Mouse (Mus musculus): Measurements from ENCODE around the gene B3gnt8. TPM values are rescaled to one million over a fixed set of nuclear protein-coding genes. Genes with fewer than 3 reads are reported as not detected.
A peak's percentile ranks its signal among the peaks of the same experiment; 100 is the strongest.

B3gnt8 gene
- polyA plus RNA-seq, 1 experiment from 2014 or later = 10.5 TPM

DNA sequence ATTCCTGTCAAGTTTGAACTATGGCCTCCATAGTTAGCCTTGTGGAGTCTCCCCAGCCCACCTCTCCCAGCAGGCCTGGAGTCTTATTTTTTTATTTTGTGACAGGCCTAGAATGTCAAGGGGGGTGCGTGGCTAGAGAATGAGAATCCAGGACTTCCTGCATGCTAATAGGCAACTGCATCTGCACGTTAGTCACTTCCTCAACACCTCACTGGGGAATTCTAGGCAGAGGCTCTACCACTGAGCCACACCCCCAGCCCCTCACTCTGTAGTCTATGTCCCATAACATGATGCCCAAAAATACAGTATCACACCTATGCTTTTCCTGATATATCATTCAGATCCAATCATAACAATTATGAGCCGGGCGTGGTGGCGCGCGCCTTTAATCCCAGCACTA lies 50.6 kb downstream of the B3gnt8 start:
- Histone ChIP-seq H3K4me3 (ENCODE audit: low read length) (no peak overlapping the region), H3K4me2 (ENCODE audit: low read depth, low read length) (no peak overlapping the region), H3K9me3 (ENCODE audit: control insufficient read depth, low read length) (no peaks in the 10 kb centered on the region), H3K4me1 (replicated peaks; ENCODE audit: control insufficient read depth, insufficient read depth, low read length) (peaks cover 22% of the 10 kb centered on the region), H3K27ac (ENCODE audit: low read length) (peak overlapping the region; percentile 36), H3K9ac (ENCODE audit: low read length) (no peak overlapping the region), H3K27me3 (ENCODE audit: control insufficient read depth, insufficient read depth, low read depth, low read length) (peaks cover 21% of the 10 kb centered on the region), H3K36me3 (ENCODE audit: control insufficient read depth, insufficient read depth, low read length) (no peaks in the 10 kb centered on the region)
- ATAC-seq (ENCODE audit: low read depth) = no peak
- 88% methylated on average over 7 of the region's 7 CpGs for WGBS

DNA sequence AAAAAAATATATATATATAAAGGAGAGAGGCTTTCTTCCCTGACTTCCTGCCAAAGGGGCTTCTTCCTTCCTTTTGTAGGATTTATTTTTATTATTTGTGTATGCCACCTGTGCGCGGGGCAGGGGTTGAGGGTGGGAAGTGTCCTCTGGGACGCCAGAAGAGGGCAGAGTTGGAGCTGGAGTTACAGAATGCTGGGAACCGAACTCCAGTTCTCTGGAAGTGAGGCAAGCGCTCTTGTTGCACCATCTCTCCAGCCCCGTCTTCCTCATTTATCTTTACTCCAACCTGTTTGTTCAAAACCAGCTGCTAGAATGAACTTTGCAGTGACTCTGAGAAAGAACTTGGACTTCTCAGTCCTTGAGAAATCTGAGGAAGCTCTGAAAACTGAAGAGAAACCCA lies 53.5 kb downstream of the B3gnt8 start:
- peak overlapping the region; percentile 23 for H3K9ac ChIP-seq (ENCODE audit: low read length)
- WGBS = 3% methylated on average over 6 of the region's 6 CpGs

DNA sequence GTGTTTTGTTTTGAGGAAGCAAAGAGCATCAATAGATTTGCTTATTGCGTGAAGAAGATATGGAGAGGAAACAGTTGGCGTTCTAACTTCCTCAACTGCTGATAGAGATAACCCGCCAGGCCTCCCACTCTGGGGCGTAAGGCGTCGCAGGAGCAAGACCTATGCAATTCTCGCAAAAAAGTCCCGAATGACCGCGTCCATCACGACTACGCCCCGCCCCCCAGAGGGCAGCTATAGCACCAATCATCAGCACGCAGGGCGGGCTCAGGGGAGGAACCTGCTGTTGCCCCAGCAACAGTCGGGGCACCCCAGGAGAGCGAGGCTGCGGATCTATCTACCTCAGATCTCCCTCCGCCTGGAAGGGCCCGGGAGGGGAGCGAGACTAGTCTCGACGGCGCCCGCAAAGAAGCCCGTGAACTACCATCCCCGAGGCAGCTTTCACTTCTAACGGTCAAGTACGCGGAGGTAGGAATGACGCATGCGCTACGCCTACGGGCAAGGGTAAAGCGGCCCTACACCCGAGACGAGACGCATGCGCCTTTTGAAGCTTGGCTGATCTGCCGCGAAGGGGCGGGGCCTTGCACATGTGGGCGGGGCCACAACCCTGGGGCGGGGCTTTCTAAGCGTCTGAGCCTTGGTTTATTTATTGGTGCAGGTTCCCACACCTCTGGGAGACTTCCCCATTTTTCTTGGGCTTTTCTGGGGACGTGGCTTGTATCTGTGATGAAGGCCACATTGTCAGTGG lies 54.2 kb downstream of the B3gnt8 start, which contains the start of gene B9d2:
B9d2 (plus strand) TSS at position 267 of the 745 bp plus-strand sequence.
- Histone ChIP-seq H3K36me3 (ENCODE audit: control insufficient read depth, insufficient read depth, low read length) (no peaks in the 10 kb centered on the region), H3K9ac (ENCODE audit: low read length) (peak within 1 kb of the TSS; percentile 69), H3K4me3 (ENCODE audit: low read length) (peak within 1 kb of the TSS; percentile 69), H3K27ac (ENCODE audit: low read length) (peak within 1 kb of the TSS; percentile 91), H3K9me3 (ENCODE audit: control insufficient read depth, low read length) (no peaks in the 10 kb centered on the region), H3K4me1 (replicated peaks; ENCODE audit: control insufficient read depth, insufficient read depth, low read length) (peaks cover 20% of the 10 kb centered on the region), H3K27me3 (ENCODE audit: control insufficient read depth, insufficient read depth, low read depth, low read length) (no peaks in the 10 kb centered on the region), H3K4me2 (ENCODE audit: low read depth, low read length) (peak within 1 kb of the TSS; percentile 57)
- under 1% methylated on average over 46 of the region's 46 CpGs for WGBS
- ATAC-seq (ENCODE audit: low read depth) = peak; percentile 96

More for the DNA sequence above, 53.5 kb downstream of the B3gnt8 start:
- Histone ChIP-seq H3K4me3 (ENCODE audit: low read length) (peak overlapping the region; percentile 69), H3K9me3 (ENCODE audit: control insufficient read depth, low read length) (no peaks in the 10 kb centered on the region), H3K36me3 (ENCODE audit: control insufficient read depth, insufficient read depth, low read length) (no peaks in the 10 kb centered on the region), H3K4me2 (ENCODE audit: low read depth, low read length) (peak overlapping the region; percentile 57), H3K4me1 (replicated peaks; ENCODE audit: control insufficient read depth, insufficient read depth, low read length) (peaks cover 21% of the 10 kb centered on the region), H3K27me3 (ENCODE audit: control insufficient read depth, insufficient read depth, low read depth, low read length) (peaks cover 4% of the 10 kb centered on the region), H3K27ac (ENCODE audit: low read length) (peak overlapping the region; percentile 55; the same call in 1 of the 2 replicates)
- ATAC-seq (ENCODE audit: low read depth) = no peak

DNA sequence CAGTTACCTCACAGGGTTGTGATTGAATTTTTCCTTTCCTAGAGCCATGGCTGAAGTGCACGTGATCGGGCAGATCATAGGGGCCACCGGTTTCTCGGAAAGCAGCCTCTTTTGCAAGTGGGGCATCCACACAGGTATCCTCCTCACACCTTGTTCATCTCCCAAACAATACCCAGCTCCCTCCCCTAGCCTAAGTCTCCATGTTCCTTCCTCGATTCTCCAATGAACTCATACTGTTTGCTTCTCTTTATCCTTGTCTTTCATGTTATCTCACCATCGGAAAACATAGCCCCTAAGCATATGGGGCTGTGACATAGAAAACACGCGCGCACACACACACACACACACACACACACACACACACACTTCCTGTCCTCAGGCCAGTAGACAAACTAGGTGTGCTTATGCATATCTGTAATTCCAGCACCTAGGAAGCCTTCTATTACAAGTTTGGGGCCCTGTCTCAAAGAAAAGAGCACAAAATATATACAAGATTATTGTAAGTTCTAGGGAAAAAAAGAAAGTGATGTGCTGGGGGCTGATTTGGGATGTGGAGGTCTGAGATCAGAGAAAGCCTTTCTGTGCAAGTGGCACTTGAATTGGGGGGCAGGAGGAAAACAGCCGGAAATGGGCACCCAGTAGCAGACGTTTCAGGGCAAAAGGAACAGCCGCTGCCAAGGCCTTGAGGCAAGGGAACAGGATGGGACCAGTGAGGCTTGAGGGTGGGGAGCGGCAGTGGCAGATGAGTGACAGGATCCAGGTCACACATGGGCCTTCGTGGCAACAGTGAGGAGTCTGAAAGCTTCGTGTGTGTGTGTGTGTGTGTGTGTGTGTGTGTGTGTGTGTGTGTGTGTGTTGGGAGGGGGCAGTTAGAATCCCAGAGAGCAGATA lies 55.1 kb downstream of the B3gnt8 start:
- H3K9me3 ChIP-seq (ENCODE audit: control insufficient read depth, low read length) = no peaks in the 10 kb centered on the region
- H3K4me1 ChIP-seq (replicated peaks; ENCODE audit: control insufficient read depth, insufficient read depth, low read length) = peaks cover 21% of the 10 kb centered on the region
- H3K36me3 ChIP-seq (ENCODE audit: control insufficient read depth, insufficient read depth, low read length) = no peaks in the 10 kb centered on the region
- peak overlapping the region; percentile 57 for H3K4me2 ChIP-seq (ENCODE audit: low read depth, low read length)
- 52% methylated on average over 15 of the region's 15 CpGs for WGBS
- no peak overlapping the region for H3K9ac ChIP-seq (ENCODE audit: low read length)
- no peaks in the 10 kb centered on the region for H3K27me3 ChIP-seq (ENCODE audit: control insufficient read depth, insufficient read depth, low read depth, low read length)
- ATAC-seq (ENCODE audit: low read depth) = no peak
- H3K27ac ChIP-seq (ENCODE audit: low read length) = no peak overlapping the region
- peak overlapping the region; percentile 69 for H3K4me3 ChIP-seq (ENCODE audit: low read length)

DNA sequence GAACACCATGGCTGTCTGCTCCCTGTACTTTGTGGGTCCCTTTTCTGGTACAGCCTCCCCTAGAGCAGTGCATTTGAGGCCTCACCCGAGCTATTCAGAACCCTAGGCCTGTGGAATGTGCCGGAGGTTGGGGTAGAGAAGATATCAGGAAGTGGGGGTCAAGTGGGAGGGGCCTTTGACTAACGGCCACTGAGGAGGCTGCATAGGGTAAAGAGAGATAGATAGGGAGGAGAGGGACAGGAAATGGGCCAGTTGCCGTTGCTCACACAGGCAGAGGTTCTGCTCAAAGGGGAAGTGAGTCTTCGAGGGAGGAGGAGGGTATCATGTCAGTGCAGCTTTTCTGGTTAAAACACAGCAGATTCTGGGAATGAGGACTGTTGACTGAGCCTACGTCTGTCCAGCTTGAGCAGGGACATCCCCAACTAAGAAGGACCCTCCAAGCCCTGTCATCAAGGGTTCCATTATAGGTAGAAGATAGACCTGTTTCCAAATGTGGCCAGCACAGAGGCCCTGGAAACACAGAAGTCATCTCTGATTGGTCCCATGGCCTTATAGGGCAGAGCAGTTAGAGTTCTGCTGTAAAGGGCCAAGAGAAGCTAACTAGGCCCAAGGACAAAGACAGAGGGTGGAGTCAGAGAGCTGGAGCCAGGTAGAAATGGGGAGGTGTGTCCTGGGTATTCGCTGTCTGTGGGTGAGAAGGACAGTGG lies 57.2 kb downstream of the B3gnt8 start:
- H3K4me3 ChIP-seq (ENCODE audit: low read length) = no peak overlapping the region
- peaks cover 5% of the 10 kb centered on the region for H3K27me3 ChIP-seq (ENCODE audit: control insufficient read depth, insufficient read depth, low read depth, low read length)
- no peak overlapping the region for H3K9ac ChIP-seq (ENCODE audit: low read length)
- no peak for ATAC-seq (ENCODE audit: low read depth)
- peaks cover 31% of the 10 kb centered on the region for H3K4me1 ChIP-seq (replicated peaks; ENCODE audit: control insufficient read depth, insufficient read depth, low read length)
- no peaks in the 10 kb centered on the region for H3K36me3 ChIP-seq (ENCODE audit: control insufficient read depth, insufficient read depth, low read length)
- WGBS = 45% methylated on average over 7 of the region's 7 CpGs
- no peak overlapping the region for H3K4me2 ChIP-seq (ENCODE audit: low read depth, low read length)
- no peak overlapping the region; the same call in 1 of the 2 replicates for H3K27ac ChIP-seq (ENCODE audit: low read length)
- no peaks in the 10 kb centered on the region for H3K9me3 ChIP-seq (ENCODE audit: control insufficient read depth, low read length)

DNA sequence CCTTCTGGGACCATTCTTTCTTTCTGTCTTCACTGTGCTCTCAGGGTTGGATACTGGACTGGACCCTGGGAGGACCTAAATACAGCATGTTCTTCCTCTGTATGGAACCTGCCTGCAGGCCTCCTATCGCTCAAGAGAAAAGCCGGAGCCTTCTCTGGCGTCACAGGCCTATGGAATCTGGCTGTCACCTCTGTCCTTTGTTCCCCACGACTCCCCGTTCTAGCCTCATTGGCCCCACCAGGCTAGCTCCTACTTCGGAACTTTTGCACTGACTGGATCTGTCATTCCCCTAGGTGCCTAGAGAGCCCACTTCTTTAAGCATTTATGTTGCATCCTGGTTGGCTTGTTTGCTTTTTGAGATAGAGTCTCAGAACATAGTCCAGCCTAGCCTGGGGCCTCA lies 58.2 kb downstream of the B3gnt8 start:
- Histone ChIP-seq H3K27ac (ENCODE audit: low read length) (no peak overlapping the region), H3K27me3 (ENCODE audit: control insufficient read depth, insufficient read depth, low read depth, low read length) (peaks cover 5% of the 10 kb centered on the region), H3K36me3 (ENCODE audit: control insufficient read depth, insufficient read depth, low read length) (no peaks in the 10 kb centered on the region), H3K9ac (ENCODE audit: low read length) (no peak overlapping the region), H3K4me2 (ENCODE audit: low read depth, low read length) (no peak overlapping the region), H3K4me3 (ENCODE audit: low read length) (no peak overlapping the region), H3K4me1 (replicated peaks; ENCODE audit: control insufficient read depth, insufficient read depth, low read length) (peaks cover 32% of the 10 kb centered on the region), H3K9me3 (ENCODE audit: control insufficient read depth, low read length) (no peaks in the 10 kb centered on the region)
- WGBS = 80% methylated on average over 6 of the region's 6 CpGs
- no peak for ATAC-seq (ENCODE audit: low read depth)

Other genes starting within 250 kb of the B3gnt8 start
- 9.4 and 11.4 TPM in 2 replicates for gene Lipe, start 227.9 kb upstream of the B3gnt8 start, polyA plus RNA-seq (2015; fragmentation: Nextera tagmentation; extraction: Ambion mirVana)
- 0.49 TPM in 1 of 2 replicates, not detected in the other for gene Cxcl17, start 213.8 kb upstream of the B3gnt8 start, polyA plus RNA-seq (2015; fragmentation: Nextera tagmentation; extraction: Ambion mirVana)
- gene Ceacam1, start 149.1 kb upstream of the B3gnt8 start, polyA plus RNA-seq (2015; fragmentation: Nextera tagmentation; extraction: Ambion mirVana) = 7.3 TPM in 2 replicates
- 0.09 TPM in 1 of 2 replicates, not detected in the other for gene Ceacam2, start 86.8 kb upstream of the B3gnt8 start, polyA plus RNA-seq (2015; fragmentation: Nextera tagmentation; extraction: Ambion mirVana)
- 0.23 TPM in 1 of 2 replicates, not detected in the other for gene Erich4, start 10.8 kb upstream of the B3gnt8 start, polyA plus RNA-seq (2015; fragmentation: Nextera tagmentation; extraction: Ambion mirVana)
- 34.5 TPM in 2 replicates for gene Dmac2, start 7.2 kb upstream of the B3gnt8 start, polyA plus RNA-seq (2015; fragmentation: Nextera tagmentation; extraction: Ambion mirVana)
- gene Bckdha, start 32.3 kb downstream of the B3gnt8 start, polyA plus RNA-seq (2015; fragmentation: Nextera tagmentation; extraction: Ambion mirVana) = 64.6 and 67.6 TPM in 2 replicates
- 70.6 and 71.2 TPM in 2 replicates for gene Exosc5, start 32.5 kb downstream of the B3gnt8 start, polyA plus RNA-seq (2015; fragmentation: Nextera tagmentation; extraction: Ambion mirVana)
- 3.6 and 3.9 TPM in 2 replicates for gene Tmem91, start 48.5 kb downstream of the B3gnt8 start, polyA plus RNA-seq (2015; fragmentation: Nextera tagmentation; extraction: Ambion mirVana)
- 33.1 and 35.8 TPM in 2 replicates for gene B9d2, start 54.1 kb downstream of the B3gnt8 start, polyA plus RNA-seq (2015; fragmentation: Nextera tagmentation; extraction: Ambion mirVana)
- gene Tgfb1, start 60.3 kb downstream of the B3gnt8 start, polyA plus RNA-seq (2015; fragmentation: Nextera tagmentation; extraction: Ambion mirVana) = 3.1 and 3.4 TPM in 2 replicates
- 21.1 and 24.9 TPM in 2 replicates for gene Ccdc97, start 92.4 kb downstream of the B3gnt8 start, polyA plus RNA-seq (2015; fragmentation: Nextera tagmentation; extraction: Ambion mirVana)
- 47.9 and 55.8 TPM in 2 replicates for gene Hnrnpul1, start 128.1 kb downstream of the B3gnt8 start, polyA plus RNA-seq (2015; fragmentation: Nextera tagmentation; extraction: Ambion mirVana)
- gene Axl, start 162.1 kb downstream of the B3gnt8 start, polyA plus RNA-seq (2015; fragmentation: Nextera tagmentation; extraction: Ambion mirVana) = 53.6 and 55.1 TPM in 2 replicates
- 18.9 and 21.0 TPM in 2 replicates for gene Cyp2s1, start 190.3 kb downstream of the B3gnt8 start, polyA plus RNA-seq (2015; fragmentation: Nextera tagmentation; extraction: Ambion mirVana)